Mouse (Mus musculus): ENCODE measurements at regions not wholly inside any gene's neighbourhood (a gene's known extent, or its start where the extent isn't known, plus 50 kb on each side); places are given as distances from the start of the nearest gene placed in this dataset.

- TF ChIP-seq CTCF (IDR thresholded peaks at IDR 0.05; ENCODE audit: insufficient read depth, low read length) (no peak), POLR2A (IDR thresholded peaks at IDR 0.05; ENCODE audit: borderline replicate concordance, extremely low read depth, low read depth, low read length) (no peak)
These were observed 536.5 kb downstream of the Slc22a22 start for GRCm38 (mm10) chr15:56940891-56941290.

All from lung, adult 2 months (tissue).